Mouse (Mus musculus) stomach, postnatal 0 days (tissue): ENCODE results near the gene Ccdc159.

Experiments used
- CTCF ChIP-seq: IDR thresholded peaks from 2 replicates; pipeline ENCODE4 v1.5.1; 2016; ENCODE audit warnings: antibody characterized with exemption, low read depth, mild to moderate bottlenecking, moderate library complexity
- EP300 ChIP-seq: optimal IDR thresholded peaks from 2 replicates; pipeline ENCODE3; 2016; ENCODE audit warnings: antibody characterized with exemption

DNA sequence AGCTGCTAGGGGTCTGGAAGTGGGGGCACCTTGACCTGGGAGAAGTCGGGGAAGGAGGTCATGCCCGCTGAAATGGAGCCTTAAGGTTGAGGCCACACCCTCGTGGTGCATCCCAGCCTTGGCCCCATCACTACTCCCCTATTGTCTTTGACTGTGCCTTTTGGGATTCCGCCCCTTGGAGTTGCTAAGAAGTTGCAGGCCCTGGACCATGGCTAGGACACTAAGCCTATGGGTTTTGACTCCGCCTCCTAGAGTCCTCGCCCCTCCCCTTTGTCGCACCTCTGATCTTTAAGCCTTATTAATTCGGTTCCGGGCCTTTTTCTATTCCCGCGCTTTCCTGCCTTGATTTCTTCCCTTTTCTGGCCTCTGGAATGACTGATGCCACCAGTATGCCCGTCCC is 16.4 kb downstream of the Ccdc159 start:
- no peak for TF ChIP-seq CTCF
- no peak for TF ChIP-seq EP300
